Mouse (Mus musculus): ENCODE measurements around the gene Adprm.
"Not testable (repeated sequence)": the region's sequence is repeated elsewhere in the genome, so short reads cannot be mapped to it uniquely, and the experiment has no call there.

Adprm gene

GRCm38 (mm10) chr11:67052321-67052952 lies at the start of gene Adprm, which contains the start of gene Sco1:
Gene Adprm, minus strand, starts transcription at chr11:67052594.
Gene Sco1, plus strand, starts transcription at chr11:67052670.
- peak; percentile 86 for DNase-seq

- DNase-seq: peak; percentile 45
These were observed 49.3 kb upstream of the Adprm start for GRCm38 (mm10) chr11:67101713-67102112.

GRCm38 (mm10) chr11:67100169-67100568 lies 47.8 kb upstream of the Adprm start:
- DNase-seq: peak; percentile 35

- DNase-seq: no peak
These were observed 46.8 kb upstream of the Adprm start for GRCm38 (mm10) chr11:67099241-67099640.

GRCm38 (mm10) chr11:67098427-67098826 lies 46.0 kb upstream of the Adprm start:
- no peak for DNase-seq

GRCm38 (mm10) chr11:67097709-67098108 lies 45.3 kb upstream of the Adprm start:
- DNase-seq: no peak

- no peak for DNase-seq
These were observed 42.1 kb upstream of the Adprm start for GRCm38 (mm10) chr11:67094470-67094869.

GRCm38 (mm10) chr11:67093652-67094051 lies 41.3 kb upstream of the Adprm start:
- DNase-seq: no peak

- DNase-seq: no peak
These were observed 40.8 kb upstream of the Adprm start for GRCm38 (mm10) chr11:67093201-67093600.

GRCm38 (mm10) chr11:67092354-67092753 lies 40.0 kb upstream of the Adprm start:
- DNase-seq: not testable (repeated sequence)

- DNase-seq: no peak
These were observed 34.8 kb upstream of the Adprm start for GRCm38 (mm10) chr11:67087225-67087624.

GRCm38 (mm10) chr11:67086467-67087164 lies 34.2 kb upstream of the Adprm start:
- DNase-seq: no peak

GRCm38 (mm10) chr11:67085489-67085888 lies 33.1 kb upstream of the Adprm start:
- peak; percentile 69 for DNase-seq

GRCm38 (mm10) chr11:67083712-67084340 lies 31.4 kb upstream of the Adprm start:
- no peak for DNase-seq

- DNase-seq: no peak
These were observed 30.8 kb upstream of the Adprm start for GRCm38 (mm10) chr11:67083239-67083638.

- no peak for DNase-seq
These were observed 30.4 kb upstream of the Adprm start for GRCm38 (mm10) chr11:67082793-67083192.

GRCm38 (mm10) chr11:67082188-67082587 lies 29.8 kb upstream of the Adprm start:
- DNase-seq: no peak

GRCm38 (mm10) chr11:67081125-67081649 lies 28.8 kb upstream of the Adprm start:
- no peak for DNase-seq

- DNase-seq: peak; percentile 51
These were observed 27.8 kb upstream of the Adprm start for GRCm38 (mm10) chr11:67080168-67080567.

- DNase-seq: no peak
These were observed 27.3 kb upstream of the Adprm start for GRCm38 (mm10) chr11:67079740-67080139.

GRCm38 (mm10) chr11:67078888-67079287 lies 26.5 kb upstream of the Adprm start:
- no peak for DNase-seq

- DNase-seq: no peak
These were observed 25.6 kb upstream of the Adprm start, which contains the start of gene Myh3 for GRCm38 (mm10) chr11:67078000-67078399. Gene Myh3, plus strand, starts transcription at chr11:67078300.

GRCm38 (mm10) chr11:67077435-67077834 lies 25.0 kb upstream of the Adprm start:
- DNase-seq: no peak

GRCm38 (mm10) chr11:67076781-67077180 lies 24.4 kb upstream of the Adprm start:
- DNase-seq: no peak

All from thymus, postnatal 14 days (tissue).